Mouse (Mus musculus) forebrain, embryonic 10.5 days (tissue): ENCODE measurements around the gene Hist1h4h. TPM values are rescaled to one million over a fixed set of nuclear protein-coding genes. Genes with fewer than 3 reads are reported as not detected.
A peak's percentile ranks its signal among the peaks of the same experiment; 100 is the strongest.

ENCODE experiments used
- DNase-seq: peaks from one replicate; pipeline ENCODE4 v3.0.0-alpha.2; 2017; ENCODE audit warnings: low spot score; ENCODE audit errors: extremely low spot score
- H3K27ac ChIP-seq: fragments of 300-500 bp; sonication (generic); 2 replicates; pipeline ENCODE4 v1.5.1; 2016; ENCODE audit warnings: mild to moderate bottlenecking
- H3K27me3 ChIP-seq: fragments of 300-500 bp; sonication (generic); 2 replicates; pipeline ENCODE4 v1.6.1; 2016; ENCODE audit warnings: mild to moderate bottlenecking; ENCODE audit not compliant: poor library complexity, severe bottlenecking
- H3K36me3 ChIP-seq: fragments of 300-500 bp; sonication (generic); replicated peaks from 2 replicates; pipeline ENCODE4 v1.6.1; 2016; ENCODE audit warnings: mild to moderate bottlenecking, moderate library complexity
- H3K4me1 ChIP-seq: fragments of 300-500 bp; sonication (generic); 2 replicates; pipeline ENCODE4 v1.6.1; 2016
- H3K4me3 ChIP-seq: fragments of 300-500 bp; sonication (generic); 2 replicates; pipeline ENCODE4 v1.5.1; 2016; ENCODE audit warnings: mild to moderate bottlenecking, moderate library complexity
- H3K9me3 ChIP-seq: fragments of 300-500 bp; sonication (generic); 2 replicates; pipeline ENCODE4 v1.6.1; 2016; ENCODE audit warnings: mild to moderate bottlenecking, moderate library complexity
- WGBS: fragments of 180-500 bp; shearing (Covaris S2); methylation state at CpG from one replicate; pipeline ENCODE4 v1.1.7; 2016; 5-methylcytosine and 5-hydroxymethylcytosine counted together
- polyA plus RNA-seq: library from polyadenylated mRNA; unstranded; fragments of >200 nt; fragmentation: Nextera tagmentation; extraction: Ambion mirVana; gene quantifications from 2 replicates; pipeline ENCODE4 v1.2.1, GENCODE M21; 2016

The Hist1h4h gene
- polyA plus RNA-seq, 1 experiment from 2014 or later, result 3.8 TPM

- Histone ChIP-seq H3K4me3 (peak overlapping the region; percentile 55), H3K27me3 (no peaks in the 10 kb centered on the region)
Measured at GRCm38 (mm10) chr13:23500424-23501200, 30.2 kb upstream of the Hist1h4h start.

GRCm38 (mm10) chr13:23501511-23501910, 29.3 kb upstream of the Hist1h4h start:
- Histone ChIP-seq H3K9me3 (no peaks in the 10 kb centered on the region), H3K4me3 (peak overlapping the region; percentile 55), H3K27me3 (no peaks in the 10 kb centered on the region), H3K27ac (no peak overlapping the region), H3K4me1 (peaks cover 70% of the 10 kb centered on the region), H3K36me3 (no peaks in the 10 kb centered on the region)
- no peak for DNase-seq
- WGBS, result 20% methylated on average over 5 of the region's 5 CpGs

More at GRCm38 (mm10) chr13:23500424-23501200, 30.2 kb upstream of the Hist1h4h start:
- WGBS, result under 1% methylated on average over 17 of the region's 17 CpGs
- peak; percentile 85 for DNase-seq
- no peaks in the 10 kb centered on the region for H3K9me3 ChIP-seq
- no peaks in the 10 kb centered on the region for H3K36me3 ChIP-seq
- H3K4me1 ChIP-seq, result peaks cover 65% of the 10 kb centered on the region
- H3K27ac ChIP-seq, result no peak overlapping the region

GRCm38 (mm10) chr13:23502031-23502567, 28.8 kb upstream of the Hist1h4h start:
- DNase-seq, result no peak
- peaks cover 70% of the 10 kb centered on the region for H3K4me1 ChIP-seq
- no peaks in the 10 kb centered on the region for H3K9me3 ChIP-seq
- H3K27me3 ChIP-seq, result no peaks in the 10 kb centered on the region
- H3K4me3 ChIP-seq, result peak overlapping the region; percentile 55
- 25% methylated on average over 9 of the region's 9 CpGs for WGBS
- no peaks in the 10 kb centered on the region for H3K36me3 ChIP-seq
- H3K27ac ChIP-seq, result no peak overlapping the region

- H3K4me3 ChIP-seq, result 0 out of 2 replicates have a peak overlapping the region, but pooled peaks have one; percentile 27
- H3K9me3 ChIP-seq, result no peaks in the 10 kb centered on the region
- peaks cover 70% of the 10 kb centered on the region for H3K4me1 ChIP-seq
- no peak overlapping the region for H3K27ac ChIP-seq
- H3K36me3 ChIP-seq, result no peaks in the 10 kb centered on the region
- DNase-seq, result no peak
- no peaks in the 10 kb centered on the region for H3K27me3 ChIP-seq
- WGBS, result 26% methylated on average over 4 of the region's 4 CpGs
Measured at GRCm38 (mm10) chr13:23502916-23503315, 27.9 kb upstream of the Hist1h4h start.

- under 1% methylated on average over 9 of the region's 9 CpGs for WGBS
- H3K27ac ChIP-seq, result no peak overlapping the region
- no peaks in the 10 kb centered on the region for H3K36me3 ChIP-seq
- peak overlapping the region; percentile 27 for H3K4me3 ChIP-seq
- H3K27me3 ChIP-seq, result no peaks in the 10 kb centered on the region
- peak; percentile 66 for DNase-seq
- no peaks in the 10 kb centered on the region for H3K9me3 ChIP-seq
- peaks cover 63% of the 10 kb centered on the region for H3K4me1 ChIP-seq
Measured at GRCm38 (mm10) chr13:23503797-23504196, 27.1 kb upstream of the Hist1h4h start.

GRCm38 (mm10) chr13:23505662-23506345, 25.0 kb upstream of the Hist1h4h start:
- Histone ChIP-seq H3K27me3 (no peaks in the 10 kb centered on the region), H3K4me3 (peak overlapping the region; percentile 59), H3K27ac (peak overlapping the region; percentile 74), H3K36me3 (no peaks in the 10 kb centered on the region), H3K9me3 (no peaks in the 10 kb centered on the region), H3K4me1 (peaks cover 66% of the 10 kb centered on the region)
- 2% methylated on average over 14 of the region's 14 CpGs for WGBS
- peak; percentile 54 for DNase-seq

GRCm38 (mm10) chr13:23506351-23506750, 24.5 kb upstream of the Hist1h4h start:
- WGBS, result under 1% methylated on average over 13 of the region's 13 CpGs
- Histone ChIP-seq H3K4me1 (peaks cover 65% of the 10 kb centered on the region), H3K4me3 (peak overlapping the region; percentile 59), H3K27me3 (no peaks in the 10 kb centered on the region), H3K9me3 (no peaks in the 10 kb centered on the region), H3K27ac (peak overlapping the region; percentile 74; the same call in 1 of the 2 replicates), H3K36me3 (no peaks in the 10 kb centered on the region)
- peak; percentile 72 for DNase-seq

- H3K4me1 ChIP-seq, result peaks cover 58% of the 10 kb centered on the region
- H3K36me3 ChIP-seq, result no peaks in the 10 kb centered on the region
- H3K9me3 ChIP-seq, result no peaks in the 10 kb centered on the region
- H3K27me3 ChIP-seq, result no peaks in the 10 kb centered on the region
- H3K4me3 ChIP-seq, result peak overlapping the region; percentile 59
- peak; percentile 63 for DNase-seq
- 9% methylated on average over 14 of the region's 14 CpGs for WGBS
- H3K27ac ChIP-seq, result no peak overlapping the region
Measured at GRCm38 (mm10) chr13:23506819-23507515, 23.9 kb upstream of the Hist1h4h start.

- no peak overlapping the region for H3K4me3 ChIP-seq
Measured at GRCm38 (mm10) chr13:23510127-23510526, 20.7 kb upstream of the Hist1h4h start.

GRCm38 (mm10) chr13:23513517-23513916, 17.3 kb upstream of the Hist1h4h start:
- DNase-seq, result no peak
- peaks cover 21% of the 10 kb centered on the region for H3K4me1 ChIP-seq
- no peaks in the 10 kb centered on the region for H3K36me3 ChIP-seq
- 92% methylated on average over 1 of the region's 1 CpGs for WGBS
- no peaks in the 10 kb centered on the region for H3K27me3 ChIP-seq
- no peaks in the 10 kb centered on the region for H3K9me3 ChIP-seq
- no peak overlapping the region for H3K4me3 ChIP-seq
- H3K27ac ChIP-seq, result no peak overlapping the region

More at GRCm38 (mm10) chr13:23510127-23510526, 20.7 kb upstream of the Hist1h4h start:
- H3K27me3 ChIP-seq, result no peaks in the 10 kb centered on the region
- H3K36me3 ChIP-seq, result no peaks in the 10 kb centered on the region
- no peak for DNase-seq
- WGBS, result 44% methylated on average over 1 of the region's 1 CpGs
- H3K9me3 ChIP-seq, result no peaks in the 10 kb centered on the region
- H3K27ac ChIP-seq, result no peak overlapping the region
- peaks cover 32% of the 10 kb centered on the region for H3K4me1 ChIP-seq

- no peak for DNase-seq
- Histone ChIP-seq H3K27me3 (no peaks in the 10 kb centered on the region), H3K9me3 (no peaks in the 10 kb centered on the region), H3K27ac (no peak overlapping the region), H3K36me3 (no peaks in the 10 kb centered on the region), H3K4me3 (no peak overlapping the region; the same call in 1 of the 2 replicates), H3K4me1 (peaks cover 21% of the 10 kb centered on the region)
- 73% methylated on average over 5 of the region's 5 CpGs for WGBS
Measured at GRCm38 (mm10) chr13:23515281-23515680, 15.6 kb upstream of the Hist1h4h start.

- Histone ChIP-seq H3K4me3 (peak overlapping the region; percentile 59), H3K36me3 (no peaks in the 10 kb centered on the region), H3K27ac (peak overlapping the region; percentile 68), H3K9me3 (no peaks in the 10 kb centered on the region), H3K4me1 (peaks cover 15% of the 10 kb centered on the region), H3K27me3 (no peaks in the 10 kb centered on the region)
- WGBS, result 56% methylated on average over 15 of the region's 15 CpGs
- DNase-seq, result no peak
Measured at GRCm38 (mm10) chr13:23515826-23516620, 14.8 kb upstream of the Hist1h4h start.
